Mouse (Mus musculus) thymus, postnatal 36 days (tissue): ENCODE data around the gene Mok.
A peak's percentile ranks its signal among the peaks of the same experiment; 100 is the strongest.
"Not testable (repeated sequence)": the region's sequence is repeated elsewhere in the genome, so short reads cannot be mapped to it uniquely, and the experiment has no call there.

Experiments
- DNase-seq, 2 experiments: peaks; one replicate each; pipeline ENCODE4 v3.0.0; 2022; ENCODE audit warnings: mixed read lengths in 2 of 2

The Mok gene

GRCm38 (mm10) chr12:110840348-110841198 lies at the start of gene Mok:
Mok (minus strand) TSS chr12:110840939.
- peak; percentile 95 to 96 for DNase-seq

GRCm38 (mm10) chr12:110889036-110890020 lies 48.6 kb upstream of the Mok start, which contains the start of the genes Cinp and Tecpr2:
Cinp (minus strand) TSS chr12:110889145.
Tecpr2 (plus strand) TSS chr12:110889264.
- peak; percentile 93 to 98 for DNase-seq

GRCm38 (mm10) chr12:110888606-110889005 lies 47.9 kb upstream of the Mok start:
- DNase-seq, result no peak

- DNase-seq, result no peak
Observed at GRCm38 (mm10) chr12:110888106-110888505, 47.4 kb upstream of the Mok start.

GRCm38 (mm10) chr12:110885251-110885650 lies 44.5 kb upstream of the Mok start:
- no peak for DNase-seq

- peak in 1 of 2 experiments; percentile 7 for DNase-seq
Observed at GRCm38 (mm10) chr12:110882291-110882690, 41.6 kb upstream of the Mok start.

GRCm38 (mm10) chr12:110875351-110875750 lies 34.6 kb upstream of the Mok start:
- DNase-seq, result no peak

GRCm38 (mm10) chr12:110871247-110871646 lies 30.5 kb upstream of the Mok start:
- no peak for DNase-seq

GRCm38 (mm10) chr12:110870107-110870506 lies 29.4 kb upstream of the Mok start:
- no peak for DNase-seq

GRCm38 (mm10) chr12:110865989-110866388 lies 25.2 kb upstream of the Mok start:
- no peak for DNase-seq

- DNase-seq, result no peak
Observed at GRCm38 (mm10) chr12:110865571-110865970, 24.8 kb upstream of the Mok start.

GRCm38 (mm10) chr12:110864008-110864407 lies 23.3 kb upstream of the Mok start:
- DNase-seq, result no peak

- peak; percentile 38 to 56 for DNase-seq
Observed at GRCm38 (mm10) chr12:110861256-110861655, 20.5 kb upstream of the Mok start.

GRCm38 (mm10) chr12:110860293-110860692 lies 19.6 kb upstream of the Mok start:
- DNase-seq, result no peak

- not testable (repeated sequence) for DNase-seq
Observed at GRCm38 (mm10) chr12:110858681-110859080, 17.9 kb upstream of the Mok start.

GRCm38 (mm10) chr12:110857196-110857595 lies 16.5 kb upstream of the Mok start:
- DNase-seq, result peak; percentile 42 to 43

- no peak for DNase-seq
Observed at GRCm38 (mm10) chr12:110854786-110855737, 14.3 kb upstream of the Mok start.

- DNase-seq, result no peak
Observed at GRCm38 (mm10) chr12:110851923-110852322, 11.2 kb upstream of the Mok start.

- DNase-seq, result no peak
Observed at GRCm38 (mm10) chr12:110851414-110851813, 10.7 kb upstream of the Mok start.

GRCm38 (mm10) chr12:110850929-110851256 lies 10.2 kb upstream of the Mok start:
- DNase-seq, result no peak

GRCm38 (mm10) chr12:110850010-110850928 lies 9.5 kb upstream of the Mok start, which contains the start of gene Zfp839:
Zfp839 (plus strand) TSS chr12:110850253.
- peak; percentile 73 to 77 for DNase-seq
